Mouse (Mus musculus): ENCODE results near the gene Gstp2. TPM values are rescaled to one million over a fixed set of nuclear protein-coding genes. Genes with fewer than 3 reads are reported as not detected.
A peak's percentile ranks its signal among the peaks of the same experiment; 100 is the strongest.

Gstp2 gene
- 9.2 and 11.1 TPM in 2 replicates for polyA plus RNA-seq (2015; fragmentation: Nextera tagmentation; extraction: Ambion mirVana)

DNA sequence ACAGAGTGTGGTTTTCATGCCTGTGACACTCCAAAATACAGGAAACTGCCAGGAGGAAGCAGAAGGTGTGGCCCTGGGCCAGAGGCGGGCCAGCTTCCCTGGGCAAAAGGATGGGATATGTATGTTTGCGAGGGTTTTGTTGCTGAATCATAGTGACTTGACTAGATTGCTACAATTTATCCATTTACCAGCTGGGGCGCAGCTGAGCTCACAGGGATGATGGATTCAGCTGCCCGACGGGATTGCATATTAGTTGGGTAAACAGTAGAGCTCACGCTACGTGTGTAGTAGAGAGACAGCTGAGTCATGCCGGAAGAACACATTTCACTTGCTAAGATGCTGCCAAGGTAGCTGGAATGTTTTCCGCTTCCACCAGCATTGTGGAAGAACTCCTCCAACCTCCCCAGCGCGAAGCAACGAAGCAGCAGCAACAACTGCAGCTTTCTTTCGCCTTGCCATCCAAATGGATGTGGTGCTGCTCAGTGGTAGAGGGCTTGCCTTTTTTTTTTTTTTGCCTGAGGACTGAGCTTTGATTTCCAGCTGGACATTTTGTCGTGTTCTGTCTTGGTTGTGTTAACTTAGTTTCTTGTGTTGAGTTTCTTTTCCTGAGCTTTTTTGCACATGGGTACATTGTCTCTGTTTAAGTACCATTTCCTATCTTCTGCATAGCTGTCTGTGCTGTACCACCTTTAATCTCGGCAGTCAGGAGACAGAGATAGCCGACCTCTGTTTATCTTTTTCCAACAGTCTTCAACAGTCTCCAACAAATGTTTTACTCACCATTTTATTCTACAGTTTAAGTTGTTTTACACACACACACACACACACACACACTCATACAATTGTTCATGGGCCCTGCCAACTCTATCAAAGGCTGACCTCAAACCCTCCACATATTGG is at the start of gene Gstp2:
Gene Gstp2, minus strand, starts transcription at position 58 of the 900 bp plus-strand sequence.
- no peak within 1 kb of the TSS for H3K9ac ChIP-seq
- H3K27me3 ChIP-seq, result no peaks in the 10 kb centered on the region
- 38% methylated on average over 16 of the region's 16 CpGs for WGBS
- no peaks in the 10 kb centered on the region for H3K9me3 ChIP-seq (replicated peaks)
- peak within 1 kb of the TSS; percentile 50 for H3K27ac ChIP-seq
- peak; percentile 47; the same call in 1 of the 2 replicates for ATAC-seq (replicated peaks; ENCODE audit: insufficient number of reproducible peaks, insufficient read depth, low FRiP score, low read depth)
- peaks cover 11% of the 10 kb centered on the region for H3K4me1 ChIP-seq (replicated peaks)
- H3K36me3 ChIP-seq, result no peaks in the 10 kb centered on the region
- peak within 1 kb of the TSS; percentile 45 for H3K4me2 ChIP-seq
- H3K4me3 ChIP-seq, result peak within 1 kb of the TSS; percentile 12; the same call in 1 of the 2 replicates

- Histone ChIP-seq H3K4me3 (no peak overlapping the region), H3K4me2 (no peak overlapping the region), H3K36me3 (no peaks in the 10 kb centered on the region), H3K27me3 (no peaks in the 10 kb centered on the region), H3K4me1 (replicated peaks) (peaks cover 29% of the 10 kb centered on the region), H3K9ac (no peak overlapping the region), H3K27ac (no peak overlapping the region), H3K9me3 (replicated peaks) (no peaks in the 10 kb centered on the region)
- WGBS, result 77% methylated on average over 5 of the region's 5 CpGs
- ATAC-seq (replicated peaks; ENCODE audit: insufficient number of reproducible peaks, insufficient read depth, low FRiP score, low read depth), result no peak
Observed at GRCm38 (mm10) chr19:4094774-4095303, 49.0 kb upstream of the Gstp2 start.

GRCm38 (mm10) chr19:4094348-4094747 is 48.5 kb upstream of the Gstp2 start:
- Histone ChIP-seq H3K9me3 (replicated peaks) (no peaks in the 10 kb centered on the region), H3K4me1 (replicated peaks) (peaks cover 24% of the 10 kb centered on the region), H3K4me2 (no peak overlapping the region), H3K4me3 (no peak overlapping the region), H3K36me3 (no peaks in the 10 kb centered on the region), H3K9ac (no peak overlapping the region), H3K27me3 (peaks cover 2% of the 10 kb centered on the region; the same call in 1 of the 2 replicates), H3K27ac (no peak overlapping the region)
- ATAC-seq (replicated peaks; ENCODE audit: insufficient number of reproducible peaks, insufficient read depth, low FRiP score, low read depth), result no peak
- 80% methylated on average over 3 of the region's 3 CpGs for WGBS

DNA sequence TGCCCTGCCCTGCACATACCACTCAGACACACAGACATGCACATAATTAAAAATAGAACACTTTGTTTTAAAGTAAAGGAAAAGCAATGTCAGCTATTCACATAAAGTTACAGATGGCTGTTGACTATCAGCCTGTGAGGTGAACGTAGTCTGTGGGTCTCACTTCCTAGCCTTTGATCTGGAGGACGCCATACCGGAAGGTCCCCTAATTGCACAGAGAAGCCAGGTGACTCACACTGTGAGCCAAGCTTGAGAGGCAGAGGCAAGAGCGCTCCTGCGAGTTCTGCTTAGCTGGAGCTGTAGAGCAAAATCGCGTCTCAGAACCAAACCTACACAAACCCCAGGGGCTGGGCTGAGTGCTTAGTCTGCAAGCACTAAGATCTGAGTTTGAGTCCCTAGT is 47.9 kb upstream of the Gstp2 start:
- 66% methylated on average over 7 of the region's 7 CpGs for WGBS
- no peaks in the 10 kb centered on the region for H3K9me3 ChIP-seq (replicated peaks)
- peaks cover 18% of the 10 kb centered on the region for H3K4me1 ChIP-seq (replicated peaks)
- no peak overlapping the region for H3K9ac ChIP-seq
- H3K27me3 ChIP-seq, result peaks cover 7% of the 10 kb centered on the region
- no peak overlapping the region for H3K27ac ChIP-seq
- no peak for ATAC-seq (replicated peaks; ENCODE audit: insufficient number of reproducible peaks, insufficient read depth, low FRiP score, low read depth)
- no peak overlapping the region for H3K4me3 ChIP-seq
- H3K36me3 ChIP-seq, result no peaks in the 10 kb centered on the region
- no peak overlapping the region for H3K4me2 ChIP-seq

- Histone ChIP-seq H3K27me3 (peaks cover 7% of the 10 kb centered on the region), H3K27ac (no peak overlapping the region), H3K9me3 (replicated peaks) (no peaks in the 10 kb centered on the region), H3K4me3 (no peak overlapping the region), H3K36me3 (no peaks in the 10 kb centered on the region), H3K4me2 (no peak overlapping the region), H3K9ac (no peak overlapping the region), H3K4me1 (replicated peaks) (peaks cover 8% of the 10 kb centered on the region)
- whole genome bisulfite sequencing, result 77% methylated on average over 3 of the region's 3 CpGs
- ATAC-seq (replicated peaks; ENCODE audit: insufficient number of reproducible peaks, insufficient read depth, low FRiP score, low read depth), result no peak
Observed at GRCm38 (mm10) chr19:4092750-4093149, 46.9 kb upstream of the Gstp2 start.

DNA sequence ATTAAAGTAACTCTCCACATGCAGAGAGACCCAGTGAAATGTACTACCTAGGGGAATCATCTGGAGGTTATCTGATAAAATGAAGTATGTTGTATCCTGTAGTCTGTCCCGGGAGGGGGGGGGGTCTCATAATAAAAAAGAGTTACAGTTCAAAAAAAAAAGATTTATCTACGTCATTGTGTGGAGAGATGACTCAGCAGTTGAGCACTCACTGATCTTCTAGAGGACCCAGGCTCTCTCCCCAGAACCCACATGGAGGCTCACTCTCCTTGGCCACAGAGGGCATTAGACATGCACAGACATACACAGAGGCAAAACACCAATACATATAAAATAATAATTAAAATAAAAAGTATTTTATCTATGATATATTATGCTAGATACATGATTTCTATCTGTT is 45.6 kb upstream of the Gstp2 start:
- H3K4me3 ChIP-seq, result no peak overlapping the region
- no peak for ATAC-seq (replicated peaks; ENCODE audit: insufficient number of reproducible peaks, insufficient read depth, low FRiP score, low read depth)
- peaks cover 7% of the 10 kb centered on the region for H3K27me3 ChIP-seq
- no peak overlapping the region for H3K4me2 ChIP-seq
- H3K27ac ChIP-seq, result no peak overlapping the region
- no peak overlapping the region for H3K9ac ChIP-seq
- H3K4me1 ChIP-seq (replicated peaks), result peaks cover 13% of the 10 kb centered on the region
- H3K36me3 ChIP-seq, result no peaks in the 10 kb centered on the region
- H3K9me3 ChIP-seq (replicated peaks), result no peaks in the 10 kb centered on the region
- 43% methylated on average over 2 of the region's 2 CpGs for WGBS

GRCm38 (mm10) chr19:4090446-4090845 is 44.6 kb upstream of the Gstp2 start:
- H3K27ac ChIP-seq, result no peak overlapping the region

GRCm38 (mm10) chr19:4089128-4089527 is 43.3 kb upstream of the Gstp2 start:
- ATAC-seq (replicated peaks; ENCODE audit: insufficient number of reproducible peaks, insufficient read depth, low FRiP score, low read depth), result no peak

More at GRCm38 (mm10) chr19:4090446-4090845, 44.6 kb upstream of the Gstp2 start:
- WGBS, result 77% methylated on average over 3 of the region's 3 CpGs
- Histone ChIP-seq H3K4me2 (no peak overlapping the region), H3K9ac (no peak overlapping the region), H3K9me3 (replicated peaks) (no peaks in the 10 kb centered on the region), H3K4me3 (no peak overlapping the region), H3K4me1 (replicated peaks) (peaks cover 11% of the 10 kb centered on the region), H3K36me3 (no peaks in the 10 kb centered on the region), H3K27me3 (peaks cover 7% of the 10 kb centered on the region)
- ATAC-seq (replicated peaks; ENCODE audit: insufficient number of reproducible peaks, insufficient read depth, low FRiP score, low read depth), result no peak

GRCm38 (mm10) chr19:4088146-4088545 is 42.3 kb upstream of the Gstp2 start:
- Histone ChIP-seq H3K4me2 (no peak overlapping the region), H3K4me3 (no peak overlapping the region), H3K9me3 (replicated peaks) (no peaks in the 10 kb centered on the region), H3K4me1 (replicated peaks) (peaks cover 8% of the 10 kb centered on the region), H3K27me3 (peaks cover 22% of the 10 kb centered on the region), H3K36me3 (no peaks in the 10 kb centered on the region), H3K9ac (no peak overlapping the region), H3K27ac (no peak overlapping the region)
- WGBS, result 38% methylated on average over 5 of the region's 5 CpGs
- ATAC-seq (replicated peaks; ENCODE audit: insufficient number of reproducible peaks, insufficient read depth, low FRiP score, low read depth), result no peak

More at GRCm38 (mm10) chr19:4089128-4089527, 43.3 kb upstream of the Gstp2 start:
- H3K27ac ChIP-seq, result no peak overlapping the region
- H3K9ac ChIP-seq, result no peak overlapping the region
- no peaks in the 10 kb centered on the region for H3K9me3 ChIP-seq (replicated peaks)
- H3K4me3 ChIP-seq, result no peak overlapping the region
- H3K4me2 ChIP-seq, result no peak overlapping the region
- H3K27me3 ChIP-seq, result peaks cover 15% of the 10 kb centered on the region
- peaks cover 11% of the 10 kb centered on the region for H3K4me1 ChIP-seq (replicated peaks)
- no peaks in the 10 kb centered on the region for H3K36me3 ChIP-seq
- WGBS, result 74% methylated on average over 6 of the region's 6 CpGs

DNA sequence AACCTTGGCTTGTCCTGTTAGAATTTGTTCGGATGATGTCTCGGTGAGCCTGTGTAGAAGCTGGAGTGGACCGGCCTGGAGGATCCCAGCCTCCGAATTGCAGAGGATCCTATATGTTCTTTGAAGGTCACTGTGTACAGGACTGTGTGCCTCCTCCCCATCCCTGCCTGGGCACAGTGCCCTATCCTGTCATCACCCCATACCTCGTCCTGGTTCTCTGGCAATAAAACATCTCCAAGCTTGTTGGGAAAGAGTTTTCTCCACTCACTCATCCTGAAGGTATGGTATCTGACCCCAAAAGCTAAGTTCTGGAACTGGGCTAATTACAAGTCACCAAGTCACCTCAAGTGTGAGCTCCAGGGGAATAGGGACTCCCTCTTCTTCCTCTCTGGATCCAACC is 41.3 kb upstream of the Gstp2 start:
- peak overlapping the region; percentile 65 for H3K27ac ChIP-seq
- H3K36me3 ChIP-seq, result no peaks in the 10 kb centered on the region
- no peak overlapping the region for H3K4me2 ChIP-seq
- H3K9ac ChIP-seq, result no peak overlapping the region
- H3K9me3 ChIP-seq (replicated peaks), result no peaks in the 10 kb centered on the region
- peaks cover 8% of the 10 kb centered on the region for H3K4me1 ChIP-seq (replicated peaks)
- WGBS, result 62% methylated on average over 5 of the region's 5 CpGs
- peak; percentile 72 for ATAC-seq (replicated peaks; ENCODE audit: insufficient number of reproducible peaks, insufficient read depth, low FRiP score, low read depth)
- H3K27me3 ChIP-seq, result peaks cover 24% of the 10 kb centered on the region
- H3K4me3 ChIP-seq, result no peak overlapping the region

GRCm38 (mm10) chr19:4086156-4086555 is 40.3 kb upstream of the Gstp2 start:
- Histone ChIP-seq H3K27ac (no peak overlapping the region), H3K27me3 (peaks cover 24% of the 10 kb centered on the region), H3K4me3 (no peak overlapping the region), H3K4me1 (replicated peaks) (peaks cover 8% of the 10 kb centered on the region), H3K9ac (no peak overlapping the region), H3K4me2 (no peak overlapping the region), H3K9me3 (replicated peaks) (no peaks in the 10 kb centered on the region), H3K36me3 (no peaks in the 10 kb centered on the region)
- WGBS, result 91% methylated on average over 15 of the region's 15 CpGs
- no peak for ATAC-seq (replicated peaks; ENCODE audit: insufficient number of reproducible peaks, insufficient read depth, low FRiP score, low read depth)

Data from heart, embryonic 15.5 days (tissue).